Mouse (Mus musculus) olfactory bulb, adult 2 months (tissue): ENCODE data around the gene Trim27. TPM values are rescaled to one million over a fixed set of nuclear protein-coding genes. Genes with fewer than 3 reads are reported as not detected.

Experiments used
- H3K27ac ChIP-seq: fragments of 200-500 bp; 2 replicates; pipeline ENCODE4 v1.5.1; 2012; ENCODE audit warnings: low read depth, low read length; ENCODE audit not compliant: insufficient read depth
- H3K4me1 ChIP-seq: fragments of 200-500 bp; 2 replicates; pipeline ENCODE4 v1.6.1; 2012; ENCODE audit warnings: low read length; ENCODE audit not compliant: control insufficient read depth, insufficient read depth
- H3K4me3 ChIP-seq: fragments of 200-500 bp; 2 replicates; pipeline ENCODE4 v1.5.1; 2012; ENCODE audit warnings: mild to moderate bottlenecking, low read depth, low read length, moderate library complexity; ENCODE audit not compliant: insufficient read depth
- CTCF ChIP-seq: fragments of 200-500 bp; IDR thresholded peaks from 2 replicates; pipeline ENCODE4 v1.5.1; 2012; ENCODE audit warnings: low read depth, mild to moderate bottlenecking, low read length, moderate library complexity; ENCODE audit not compliant: insufficient read depth
- POLR2A ChIP-seq: fragments of 200-500 bp; IDR thresholded peaks from 2 replicates; pipeline ENCODE4 v1.6.1; 2012; ENCODE audit warnings: mild to moderate bottlenecking, low read depth, low read length, moderate library complexity; ENCODE audit not compliant: insufficient read depth
- WGBS: fragments of 180-500 bp; shearing (Covaris S2); methylation state at CpG from one replicate; pipeline ENCODE4 v1.1.7; 2018; 5-methylcytosine and 5-hydroxymethylcytosine counted together
- polyA plus RNA-seq: library from polyadenylated mRNA; stranded (reverse); fragments of >200 nt; gene quantifications from 2 replicates; pipeline ENCODE4 v1.2.4, GENCODE M21; 2012; ENCODE audit warnings: low replicate concordance; ENCODE audit not compliant: missing spikeins, insufficient read depth, insufficient read length

The Trim27 gene
- polyA plus RNA-seq, 1 experiment, result not detected

- TF ChIP-seq CTCF, result no peak
- TF ChIP-seq POLR2A, result no peak
Measured at GRCm38 (mm10) chr13:21180551-21181530, 1.6 kb downstream of the Trim27 start.

GRCm38 (mm10) chr13:21181996-21182395 is 2.8 kb downstream of the Trim27 start:
- H3K27ac ChIP-seq, result no peak overlapping the region
- H3K4me1 ChIP-seq, result peaks cover 10% of the 10 kb centered on the region
- no peak overlapping the region for H3K4me3 ChIP-seq
- WGBS, result 56% methylated on average over 7 of the region's 7 CpGs
- TF ChIP-seq POLR2A (no peak), CTCF (no peak)

More at GRCm38 (mm10) chr13:21180551-21181530, 1.6 kb downstream of the Trim27 start:
- under 1% methylated on average over 71 of the region's 71 CpGs for WGBS
- H3K4me1 ChIP-seq, result peaks cover 10% of the 10 kb centered on the region
- peak overlapping the region; percentile 99 for H3K4me3 ChIP-seq
- peak overlapping the region; percentile 32 for H3K27ac ChIP-seq

GRCm38 (mm10) chr13:21183066-21183465 is 3.8 kb downstream of the Trim27 start:
- WGBS, result 96% methylated on average over 6 of the region's 6 CpGs
- Histone ChIP-seq H3K27ac (no peak overlapping the region), H3K4me3 (no peak overlapping the region), H3K4me1 (peaks cover 10% of the 10 kb centered on the region)
- TF ChIP-seq CTCF (no peak), POLR2A (no peak)

GRCm38 (mm10) chr13:21183661-21184060 is 4.4 kb downstream of the Trim27 start:
- Histone ChIP-seq H3K27ac (no peak overlapping the region), H3K4me3 (no peak overlapping the region), H3K4me1 (peaks cover 10% of the 10 kb centered on the region)
- no peak for TF ChIP-seq CTCF
- TF ChIP-seq POLR2A, result no peak
- 93% methylated on average over 7 of the region's 7 CpGs for WGBS

GRCm38 (mm10) chr13:21185521-21185920 is 6.3 kb downstream of the Trim27 start:
- no peak for TF ChIP-seq CTCF
- no peak for TF ChIP-seq POLR2A
- WGBS, result 84% methylated on average over 4 of the region's 4 CpGs
- no peak overlapping the region for H3K27ac ChIP-seq
- H3K4me3 ChIP-seq, result no peak overlapping the region
- H3K4me1 ChIP-seq, result peaks cover 10% of the 10 kb centered on the region

- Histone ChIP-seq H3K27ac (no peak overlapping the region), H3K4me1 (no peaks in the 10 kb centered on the region), H3K4me3 (no peak overlapping the region)
- TF ChIP-seq CTCF (no peak), POLR2A (no peak)
- WGBS, result 90% methylated on average over 10 of the region's 10 CpGs
Measured at GRCm38 (mm10) chr13:21195406-21196228, 16.4 kb downstream of the Trim27 start.

GRCm38 (mm10) chr13:21197721-21198120 is 18.5 kb downstream of the Trim27 start:
- 80% methylated on average over 5 of the region's 5 CpGs for WGBS
- TF ChIP-seq CTCF (no peak), POLR2A (no peak)
- Histone ChIP-seq H3K4me1 (no peaks in the 10 kb centered on the region), H3K4me3 (no peak overlapping the region), H3K27ac (no peak overlapping the region)

GRCm38 (mm10) chr13:21198313-21198712 is 19.1 kb downstream of the Trim27 start:
- WGBS, result 89% methylated on average over 2 of the region's 2 CpGs
- no peaks in the 10 kb centered on the region for H3K4me1 ChIP-seq
- H3K27ac ChIP-seq, result no peak overlapping the region
- H3K4me3 ChIP-seq, result no peak overlapping the region
- TF ChIP-seq POLR2A (no peak), CTCF (no peak)
